Mouse (Mus musculus) megakaryocyte, embryonic 14.5 days (primary cell): ENCODE results near the gene Slc11a1. TPM values are rescaled to one million over a fixed set of nuclear protein-coding genes. Genes with fewer than 3 reads are reported as not detected.
A peak's percentile ranks its signal among the peaks of the same experiment; 100 is the strongest.

Experiments
- H3K27me3 ChIP-seq: replicated peaks from 2 replicates; pipeline ENCODE3; 2012; ENCODE audit warnings: inconsistent platforms
- H3K36me3 ChIP-seq: replicated peaks from 2 replicates; pipeline ENCODE3; 2012; ENCODE audit warnings: low read length, inconsistent platforms, mixed read lengths
- H3K4me1 ChIP-seq: 2 replicates; pipeline ENCODE4 v1.6.1; 2012; ENCODE audit warnings: inconsistent platforms
- H3K4me3 ChIP-seq: replicated peaks from 2 replicates; pipeline ENCODE3; 2012; ENCODE audit warnings: moderate library complexity, mild to moderate bottlenecking, inconsistent platforms
- H3K9me3 ChIP-seq: 2 replicates; pipeline ENCODE4 v1.6.1; 2012; ENCODE audit warnings: inconsistent platforms
- FLI1 ChIP-seq: IDR thresholded peaks from 2 replicates; pipeline ENCODE4 v1.6.1; 2012; ENCODE audit warnings: low read length, inconsistent platforms, mixed read lengths
- GATA1 ChIP-seq: IDR thresholded peaks from 3 replicates; pipeline ENCODE4 v1.6.1; 2012; ENCODE audit warnings: mixed read lengths, low read length, inconsistent platforms, borderline replicate concordance
- polyA plus RNA-seq: library from polyadenylated mRNA; stranded (reverse); fragments of >175 nt; gene quantifications from 2 replicates; pipeline ENCODE4 v1.2.3, GENCODE M21; 2012; ENCODE audit warnings: low replicate concordance; ENCODE audit not compliant: insufficient read depth

Slc11a1 gene
- polyA plus RNA-seq, 1 experiment = 57.9 TPM

GRCm38 (mm10) chr1:74435563-74435962, 60.6 kb downstream of the Slc11a1 start:
- TF ChIP-seq FLI1 (no peak), GATA1 (no peak)

More at GRCm38 (mm10) chr1:74435563-74435962, 60.6 kb downstream of the Slc11a1 start:
- Histone ChIP-seq H3K27me3 (no peaks in the 10 kb centered on the region), H3K9me3 (no peaks in the 10 kb centered on the region), H3K4me3 (peak overlapping the region; percentile 64), H3K36me3 (peaks cover 63% of the 10 kb centered on the region), H3K4me1 (peaks cover 4% of the 10 kb centered on the region)

Other genes starting within 250 kb of the Slc11a1 start
- 0.41 TPM in 1 of 2 replicates, not detected in the other for gene Rufy4, start 249.7 kb upstream of the Slc11a1 start, polyA plus RNA-seq
- gene Cxcr2, start 221.2 kb upstream of the Slc11a1 start, polyA plus RNA-seq = 0.70 TPM in 1 of 2 replicates, not detected in the other
- gene Cxcr1, start 180.6 kb upstream of the Slc11a1 start, polyA plus RNA-seq = not detected in 2 replicates
- gene Arpc2, start 139.1 kb upstream of the Slc11a1 start, polyA plus RNA-seq = 817 and 1,833 TPM in 2 replicates
- 0.28 TPM in 1 of 2 replicates, not detected in the other for gene Gpbar1, start 96.6 kb upstream of the Slc11a1 start, polyA plus RNA-seq
- gene Aamp, start 90.5 kb upstream of the Slc11a1 start, polyA plus RNA-seq = 180 and 228 TPM in 2 replicates
- 113 and 116 TPM in 2 replicates for gene Pnkd, start 90.3 kb upstream of the Slc11a1 start, polyA plus RNA-seq
- gene Tmbim1, start 69.6 kb upstream of the Slc11a1 start, polyA plus RNA-seq = 128 and 140 TPM in 2 replicates
- 0.59 TPM in 1 of 2 replicates, not detected in the other for gene Catip, start 13.1 kb upstream of the Slc11a1 start, polyA plus RNA-seq
- 33.8 and 117 TPM in 2 replicates for gene Ctdsp1, start 16.3 kb downstream of the Slc11a1 start, polyA plus RNA-seq
- gene Vil1, start 34.2 kb downstream of the Slc11a1 start, polyA plus RNA-seq = not detected in 2 replicates
- 7.3 and 10.2 TPM in 2 replicates for gene Cnot9, start 130.9 kb downstream of the Slc11a1 start, polyA plus RNA-seq
- gene Plcd4, start 167.7 kb downstream of the Slc11a1 start, polyA plus RNA-seq = not detected in 2 replicates
- 0.17 TPM in 1 of 2 replicates, not detected in the other for gene Usp37, start 169.1 kb downstream of the Slc11a1 start, polyA plus RNA-seq
- 2.0 and 2.2 TPM in 2 replicates for gene Zfp142, start 213.1 kb downstream of the Slc11a1 start, polyA plus RNA-seq
- 1.5 and 2.7 TPM in 2 replicates for gene Bcs1l, start 213.1 kb downstream of the Slc11a1 start, polyA plus RNA-seq
- gene Rnf25, start 226.2 kb downstream of the Slc11a1 start, polyA plus RNA-seq = 14.9 and 27.3 TPM in 2 replicates
- 0.12 TPM in 1 of 2 replicates, not detected in the other for gene Stk36, start 226.2 kb downstream of the Slc11a1 start, polyA plus RNA-seq